ENCODE assay signal across 20 mouse cellular contexts in the genomic region with DNA sequence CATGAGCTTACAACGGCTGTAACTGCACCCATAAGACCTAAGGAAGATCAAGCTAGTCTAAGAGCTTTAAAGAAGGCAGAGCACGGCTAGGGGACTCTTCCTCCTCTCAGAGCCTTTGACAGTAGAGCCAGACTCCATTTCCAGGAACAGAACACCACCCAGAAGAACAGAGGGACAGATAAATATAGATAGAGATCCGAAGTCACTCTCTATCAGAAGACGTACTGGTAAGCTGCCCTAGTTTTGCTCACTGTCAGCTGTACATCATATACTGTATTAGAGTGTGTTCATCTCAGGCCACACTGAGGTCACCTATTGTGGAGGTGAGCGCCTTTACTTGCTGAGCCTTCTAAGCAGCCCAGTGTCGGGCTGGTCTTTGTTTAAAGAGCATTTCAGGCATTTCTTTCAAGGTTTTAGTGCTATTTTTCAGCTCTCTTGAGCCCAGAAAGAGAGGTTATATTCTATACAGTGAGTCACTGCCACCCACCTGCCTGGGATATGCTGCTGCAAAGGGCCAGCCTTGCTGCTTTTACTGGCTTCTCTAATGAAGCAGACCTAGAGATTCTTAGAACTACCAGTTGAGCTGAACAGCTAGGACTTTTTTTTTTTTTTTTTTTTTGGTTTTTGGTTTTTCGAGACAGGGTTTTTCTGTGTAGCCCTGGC. TPM values are rescaled to one million over a fixed set of nuclear protein-coding genes. Genes with fewer than 3 reads are reported as not detected.
DNase-seq lines count a peak whose midpoint lies in the region; ATAC-seq and TF ChIP-seq lines count a peak whose summit lies in the region.
"Had no signal": no experiment of that assay in that cellular context is flagged by ENCODE, and none has a peak within 500 bp of the region (broad histone marks: within the 10 kb centered on the region; RNA-seq: fewer than 3 reads in every experiment).

No protein-coding gene starts in this region.

- H3K4me3 ChIP-seq in heart, adult 2 months = no peak overlapping the region
- H3K4me3 ChIP-seq in E14TG2a.4 (replicated peaks; ENCODE audit: low read length) = 0 out of 2 replicates have a peak overlapping the region, but pooled peaks have one; percentile 41
- H3K4me3 ChIP-seq in liver, embryonic 13.5 days (replicated peaks) = no peak overlapping the region
- H3K4me3 ChIP-seq in hindbrain, embryonic 12.5 days = no peak overlapping the region
- no peak overlapping the region for H3K4me3 ChIP-seq in midbrain, embryonic 16.5 days (ENCODE audit: low read depth, low read length)
- H3K4me3 ChIP-seq: limb, embryonic 15.5 days; midbrain, embryonic 15.5 days; neural tube, embryonic 12.5 days had no signal

- H3K27me3 ChIP-seq in heart, adult 2 months (ENCODE audit: control insufficient read depth, insufficient read depth, low read length) = no peaks in the 10 kb centered on the region
- H3K27me3 ChIP-seq in E14TG2a.4 (ENCODE audit: insufficient read depth, low read length) = no peaks in the 10 kb centered on the region
- no peaks in the 10 kb centered on the region for H3K27me3 ChIP-seq in liver, embryonic 13.5 days
- no peaks in the 10 kb centered on the region for H3K27me3 ChIP-seq in hindbrain, embryonic 12.5 days
- H3K27me3 ChIP-seq in midbrain, embryonic 16.5 days (ENCODE audit: control insufficient read depth, insufficient read depth, low read depth, low read length) = no peaks in the 10 kb centered on the region
- H3K27me3 ChIP-seq: limb, embryonic 15.5 days; midbrain, embryonic 15.5 days; neural tube, embryonic 12.5 days had no signal

- H3K36me3 ChIP-seq in heart, adult 2 months (ENCODE audit: control insufficient read depth, insufficient read depth, low read length) = peaks cover 36% of the 10 kb centered on the region
- peaks cover 93% of the 10 kb centered on the region for H3K36me3 ChIP-seq in E14TG2a.4 (ENCODE audit: insufficient read depth, low read length)
- peaks cover 72% of the 10 kb centered on the region for H3K36me3 ChIP-seq in liver, embryonic 13.5 days
- H3K36me3 ChIP-seq in hindbrain, embryonic 12.5 days = peaks cover 64% of the 10 kb centered on the region
- H3K36me3 ChIP-seq in midbrain, embryonic 16.5 days (ENCODE audit: control insufficient read depth, insufficient read depth, low read length) = peaks cover 13% of the 10 kb centered on the region; the same call in 1 of the 2 replicates

- TF ChIP-seq EP300 in heart, adult 2 months (IDR thresholded peaks at IDR 0.05; ENCODE audit: insufficient read depth, low read depth, low read length) = no peak

- TF ChIP-seq POLR2A in heart, adult 2 months (IDR thresholded peaks at IDR 0.05; ENCODE audit: insufficient read depth, low read depth, low read length) = no peak

- peak overlapping the region; percentile 14; the same call in 1 of the 2 replicates for H3K27ac ChIP-seq in heart, adult 2 months
- peak overlapping the region; percentile 94 for H3K27ac ChIP-seq in liver, embryonic 13.5 days
- no peak overlapping the region for H3K27ac ChIP-seq in hindbrain, embryonic 12.5 days
- H3K27ac ChIP-seq in midbrain, embryonic 16.5 days (ENCODE audit: low read length) = no peak overlapping the region
- H3K27ac ChIP-seq: kidney, postnatal 0 days; limb, embryonic 15.5 days; macrophage; midbrain, embryonic 15.5 days; neural tube, embryonic 12.5 days had no signal

- 75% methylated on average over 7 of the region's 7 CpGs for WGBS in heart, adult 2 months
- 50% methylated on average over 7 of the region's 7 CpGs for WGBS in liver, embryonic 13.5 days (ENCODE audit: insufficient replicate concordance)
- 94% methylated on average over 7 of the region's 7 CpGs for WGBS in hindbrain, embryonic 12.5 days
- WGBS in midbrain, embryonic 16.5 days = 93% methylated on average over 7 of the region's 7 CpGs

- TF ChIP-seq CTCF in heart, adult 2 months (IDR thresholded peaks at IDR 0.05) = no peak
- no peak for TF ChIP-seq CTCF in E14TG2a.4 (conservative IDR thresholded peaks at IDR 0.05; ENCODE audit: low read length)

- ATAC-seq in liver, embryonic 13.5 days (ENCODE audit: low read depth) = peak; percentile 57
- no peak for ATAC-seq in hindbrain, embryonic 12.5 days (ENCODE audit: low FRiP score)
- ATAC-seq in midbrain, embryonic 16.5 days = no peak
- ATAC-seq: activated CD4-positive, CD25-positive, alpha-beta regulatory T cell, adult 4 months; forebrain, postnatal 0 days; inflammation-experienced regulatory T-cells, adult 6 months; midbrain, embryonic 15.5 days had no signal

- DNase-seq in heart, adult 2 months = no peak
- DNase-seq in heart, postnatal 25 days (ENCODE audit: low spot score) = no peak
- peak; percentile 25 for DNase-seq in c-Kit-positive CD71-positive TER-119-negative erythroid progenitor cells, embryonic 14.5 days (ENCODE audit: low read depth)
- DNase-seq in liver, embryonic 13.5 days = no peak
- no peak for DNase-seq in adrenal gland, postnatal 36 days
- DNase-seq: cerebellum, adult 2 months; embryo, embryonic 11 days; forebrain, postnatal 0 days; thymus, adult 2 months had no signal

- H3K79me2 ChIP-seq in heart, adult 2 months (replicated peaks; ENCODE audit: control insufficient read depth, insufficient read depth, low read length) = peaks cover 3% of the 10 kb centered on the region; the same call in 1 of the 2 replicates

- peaks cover 7% of the 10 kb centered on the region for H3K4me1 ChIP-seq in heart, adult 2 months (ENCODE audit: control insufficient read depth, insufficient read depth, low read length)
- H3K4me1 ChIP-seq in E14TG2a.4 (replicated peaks; ENCODE audit: low read depth, low read length) = peaks cover 83% of the 10 kb centered on the region
- peaks cover 57% of the 10 kb centered on the region for H3K4me1 ChIP-seq in liver, embryonic 13.5 days (replicated peaks)
- H3K4me1 ChIP-seq in hindbrain, embryonic 12.5 days = no peaks in the 10 kb centered on the region
- no peaks in the 10 kb centered on the region for H3K4me1 ChIP-seq in midbrain, embryonic 16.5 days (ENCODE audit: control insufficient read depth, insufficient read depth, low read length)
- H3K4me1 ChIP-seq: limb, embryonic 15.5 days; midbrain, embryonic 15.5 days; neural tube, embryonic 12.5 days had no signal

- no peak overlapping the region for H3K9ac ChIP-seq in heart, adult 2 months (ENCODE audit: low read depth, low read length)
- peak overlapping the region; percentile 31 for H3K9ac ChIP-seq in liver, embryonic 13.5 days
- no peak overlapping the region for H3K9ac ChIP-seq in hindbrain, embryonic 12.5 days
- H3K9ac ChIP-seq in midbrain, embryonic 16.5 days (ENCODE audit: low read depth, low read length) = no peak overlapping the region
- H3K9ac ChIP-seq: forebrain, postnatal 0 days; limb, embryonic 15.5 days; midbrain, embryonic 15.5 days; neural tube, embryonic 12.5 days had no signal

- H3K4me2 ChIP-seq in liver, embryonic 13.5 days = peak overlapping the region; percentile 48
- no peak overlapping the region for H3K4me2 ChIP-seq in hindbrain, embryonic 12.5 days (replicated peaks)
- H3K4me2 ChIP-seq in midbrain, embryonic 16.5 days (ENCODE audit: low read length) = no peak overlapping the region
- H3K4me2 ChIP-seq: limb, embryonic 15.5 days; midbrain, embryonic 15.5 days; neural tube, embryonic 12.5 days had no signal

- H3K9me3 ChIP-seq in E14TG2a.4 (ENCODE audit: low read length) = no peaks in the 10 kb centered on the region
- H3K9me3 ChIP-seq in liver, embryonic 13.5 days (replicated peaks) = no peaks in the 10 kb centered on the region
- H3K9me3 ChIP-seq in hindbrain, embryonic 12.5 days (replicated peaks) = no peaks in the 10 kb centered on the region
- no peaks in the 10 kb centered on the region for H3K9me3 ChIP-seq in midbrain, embryonic 16.5 days (replicated peaks; ENCODE audit: control insufficient read depth, low read length, poor library complexity, severe bottlenecking)
- H3K9me3 ChIP-seq: limb, embryonic 15.5 days; midbrain, embryonic 15.5 days; neural tube, embryonic 12.5 days had no signal

- intact Hi-C loops in heart, adult 2 months (cut with DNase I) = no loop called here
- intact Hi-C loops in heart, postnatal 25 days (cut with DNase I) = no loop called here

RNA-seq across cellular contexts. Expression of a gene that starts 19.2 kb away (rescaled TPM):
- total RNA-seq in heart, adult 2 months (2021) = 1,000 to 10,000 TPM; 1,810 to 2,215 TPM
- polyA plus RNA-seq in heart, adult 2 months (2012; rRNA removed) = 2,076 and 2,628 TPM in 2 replicates
- 1,000 to 10,000 TPM; 2,060 to 2,092 TPM for total RNA-seq in heart, postnatal 25 days (2021)
- polyA plus RNA-seq in liver, embryonic 13.5 days (2015; fragmentation: Nextera tagmentation; extraction: Ambion mirVana) = 105 and 122 TPM in 2 replicates
- 193 TPM in 2 replicates for polyA plus RNA-seq in hindbrain, embryonic 12.5 days (2016; fragmentation: Nextera tagmentation; extraction: Ambion mirVana)
- 100 to 1,000 TPM; 823 to 866 TPM for total RNA-seq in adrenal gland, postnatal 36 days (2021)
- polyA plus RNA-seq in midbrain, embryonic 16.5 days (2015; fragmentation: Nextera tagmentation; extraction: Ambion mirVana) = 252 and 272 TPM in 2 replicates

RNA-seq across cellular contexts. Expression of a gene that starts 19.6 kb away (rescaled TPM):
- 10 to 100 TPM; 30.2 to 36.5 TPM for total RNA-seq in heart, adult 2 months (2021)
- polyA plus RNA-seq in heart, adult 2 months (2012; rRNA removed) = 30.2 and 39.1 TPM in 2 replicates
- 10 to 100 TPM; 29.7 to 38.0 TPM for total RNA-seq in heart, postnatal 25 days (2021)
- 132 and 139 TPM in 2 replicates for polyA plus RNA-seq in liver, embryonic 13.5 days (2015; fragmentation: Nextera tagmentation; extraction: Ambion mirVana)
- polyA plus RNA-seq in hindbrain, embryonic 12.5 days (2016; fragmentation: Nextera tagmentation; extraction: Ambion mirVana) = 102 and 115 TPM in 2 replicates
- total RNA-seq in adrenal gland, postnatal 36 days (2021) = 10 to 100 TPM; 57.8 to 59.2 TPM
- polyA plus RNA-seq in midbrain, embryonic 16.5 days (2015; fragmentation: Nextera tagmentation; extraction: Ambion mirVana) = 107 and 117 TPM in 2 replicates

RNA-seq across cellular contexts. Expression of a gene that starts 32.7 kb away (rescaled TPM):
- total RNA-seq in heart, adult 2 months (2021) = 100 to 1,000 TPM; 101 to 114 TPM
- 39.4 and 49.7 TPM in 2 replicates for polyA plus RNA-seq in heart, adult 2 months (2012; rRNA removed)
- total RNA-seq in heart, postnatal 25 days (2021) = 10 to 100 TPM; 66.9 to 95.5 TPM
- polyA plus RNA-seq in liver, embryonic 13.5 days (2015; fragmentation: Nextera tagmentation; extraction: Ambion mirVana) = 9.0 and 11.9 TPM in 2 replicates
- 20.4 and 21.2 TPM in 2 replicates for polyA plus RNA-seq in hindbrain, embryonic 12.5 days (2016; fragmentation: Nextera tagmentation; extraction: Ambion mirVana)
- 100 to 1,000 TPM; 103 to 125 TPM for total RNA-seq in adrenal gland, postnatal 36 days (2021)
- 15.6 and 17.1 TPM in 2 replicates for polyA plus RNA-seq in midbrain, embryonic 16.5 days (2015; fragmentation: Nextera tagmentation; extraction: Ambion mirVana)

RNA-seq across cellular contexts. Expression of a gene that starts 34.8 kb away (rescaled TPM):
- 1 to 10 TPM; 5.9 to 8.1 TPM for total RNA-seq in heart, adult 2 months (2021)
- 7.2 and 10.2 TPM in 2 replicates for polyA plus RNA-seq in heart, adult 2 months (2012; rRNA removed)
- 1 to 10 TPM; 6.7 to 7.0 TPM for total RNA-seq in heart, postnatal 25 days (2021)
- 77.5 and 82.6 TPM in 2 replicates for polyA plus RNA-seq in liver, embryonic 13.5 days (2015; fragmentation: Nextera tagmentation; extraction: Ambion mirVana)
- polyA plus RNA-seq in hindbrain, embryonic 12.5 days (2016; fragmentation: Nextera tagmentation; extraction: Ambion mirVana) = 58.0 and 58.4 TPM in 2 replicates
- total RNA-seq in adrenal gland, postnatal 36 days (2021) = 10 to 100 TPM; 23.5 to 24.9 TPM
- polyA plus RNA-seq in midbrain, embryonic 16.5 days (2015; fragmentation: Nextera tagmentation; extraction: Ambion mirVana) = 74.3 and 77.2 TPM in 2 replicates

RNA-seq across cellular contexts. Expression of a gene that starts 45.3 kb away (rescaled TPM):
- total RNA-seq in heart, adult 2 months (2021) = 10 to 100 TPM; 66.1 to 92.7 TPM
- polyA plus RNA-seq in heart, adult 2 months (2012; rRNA removed) = 85.7 and 111 TPM in 2 replicates
- 10 to 100 TPM; 73.5 to 87.5 TPM for total RNA-seq in heart, postnatal 25 days (2021)
- polyA plus RNA-seq in liver, embryonic 13.5 days (2015; fragmentation: Nextera tagmentation; extraction: Ambion mirVana) = 1.0 and 1.1 TPM in 2 replicates
- 48.0 and 57.1 TPM in 2 replicates for polyA plus RNA-seq in hindbrain, embryonic 12.5 days (2016; fragmentation: Nextera tagmentation; extraction: Ambion mirVana)
- total RNA-seq in adrenal gland, postnatal 36 days (2021) = 10 to 100 TPM; 12.4 to 16.0 TPM
- 241 and 293 TPM in 2 replicates for polyA plus RNA-seq in midbrain, embryonic 16.5 days (2015; fragmentation: Nextera tagmentation; extraction: Ambion mirVana)
- total RNA-seq: hematopoietic stem cell, adult 5-6 weeks had no signal
- polyA plus RNA-seq: activated CD4-positive, CD25-positive, alpha-beta regulatory T cell, adult 4 months; inflammation-experienced regulatory T-cells, adult 6 months had no signal

Comparison
In these comparisons a context has a peak if more than half of its experiments do, and no peak if none do; other contexts are left out.
1. H3K27ac ChIP-seq: peak in heart, adult 2 months (single experiment) and liver, embryonic 13.5 days (single experiment); none in hindbrain, embryonic 12.5 days (single experiment) and midbrain, embryonic 16.5 days (single experiment).